Mouse (Mus musculus) small intestine, adult 2 months (tissue): Measurements from ENCODE around the gene Hfm1. TPM values are rescaled to one million over a fixed set of nuclear protein-coding genes. Genes with fewer than 3 reads are reported as not detected.

Source experiments
- H3K27ac ChIP-seq: fragments of 200-500 bp; 2 replicates; pipeline ENCODE4 v1.5.1; 2012; ENCODE audit warnings: low read depth, low read length, control low read depth, inconsistent platforms; ENCODE audit not compliant: insufficient read depth
- H3K27me3 ChIP-seq: fragments of 200-500 bp; 2 replicates; pipeline ENCODE4 v1.6.1; 2012; ENCODE audit warnings: mild to moderate bottlenecking, moderate library complexity, low read length, inconsistent platforms; ENCODE audit not compliant: control insufficient read depth, insufficient read depth
- H3K36me3 ChIP-seq: fragments of 200-500 bp; 2 replicates; pipeline ENCODE4 v1.6.1; 2012; ENCODE audit warnings: mild to moderate bottlenecking, low read length, control low read depth, inconsistent platforms; ENCODE audit not compliant: control insufficient read depth, insufficient read depth
- H3K4me1 ChIP-seq: fragments of 200-500 bp; 2 replicates; pipeline ENCODE4 v1.6.1; 2012; ENCODE audit warnings: low read length, inconsistent platforms, mixed read lengths; ENCODE audit not compliant: control insufficient read depth, insufficient read depth, insufficient read length
- H3K4me3 ChIP-seq: fragments of 200-500 bp; 2 replicates; pipeline ENCODE4 v1.5.1; 2012; ENCODE audit warnings: low read depth, mild to moderate bottlenecking, control low read depth, inconsistent platforms, low read length, moderate library complexity
- CTCF ChIP-seq: fragments of 200-500 bp; IDR thresholded peaks from 2 replicates; pipeline ENCODE4 v1.5.1; 2012; ENCODE audit warnings: low read depth, mild to moderate bottlenecking, control low read depth, inconsistent platforms, low read length, moderate library complexity, mixed read lengths; ENCODE audit not compliant: insufficient replicate concordance, insufficient read length; ENCODE audit errors: extremely low read depth
- POLR2A ChIP-seq: fragments of 200-500 bp; IDR thresholded peaks from 2 replicates; pipeline ENCODE4 v1.6.1; 2012; ENCODE audit warnings: low read depth, mild to moderate bottlenecking, control low read depth, inconsistent platforms, low read length, moderate library complexity
- WGBS: fragments of 180-500 bp; shearing (Covaris S2); methylation state at CpG from one replicate; pipeline ENCODE4 v1.1.7; 2018; 5-methylcytosine and 5-hydroxymethylcytosine counted together
- polyA plus RNA-seq: library from polyadenylated mRNA; depleted of rRNA; stranded (reverse); fragments of >200 nt; gene quantifications from 2 replicates; pipeline ENCODE4 v1.2.3, GENCODE M21; 2012; rRNA removed

Gene Hfm1
- polyA plus RNA-seq, 1 experiment = not detected

- no peaks in the 10 kb centered on the region for H3K36me3 ChIP-seq
- H3K4me3 ChIP-seq = no peak overlapping the region
- 29% methylated on average over 9 of the region's 9 CpGs for whole genome bisulfite sequencing
- TF ChIP-seq CTCF (no peak), POLR2A (no peak)
- no peak overlapping the region for H3K27ac ChIP-seq
- no peaks in the 10 kb centered on the region for H3K27me3 ChIP-seq
- no peaks in the 10 kb centered on the region for H3K4me1 ChIP-seq
Measured at GRCm38 (mm10) chr5:106801215-106801863, 124.8 kb downstream of the Hfm1 start.

- Histone ChIP-seq H3K4me3 (no peak overlapping the region), H3K4me1 (no peaks in the 10 kb centered on the region), H3K27me3 (no peaks in the 10 kb centered on the region), H3K36me3 (no peaks in the 10 kb centered on the region), H3K27ac (no peak overlapping the region)
- TF ChIP-seq POLR2A (no peak), CTCF (no peak)
- 70% methylated on average over 5 of the region's 5 CpGs for WGBS
Measured at GRCm38 (mm10) chr5:106797896-106798295, 128.2 kb downstream of the Hfm1 start.

GRCm38 (mm10) chr5:106791241-106791572 is 134.9 kb downstream of the Hfm1 start:
- H3K36me3 ChIP-seq = no peaks in the 10 kb centered on the region
- 9% methylated on average over 6 of the region's 6 CpGs for WGBS
- no peaks in the 10 kb centered on the region for H3K27me3 ChIP-seq
- no peak overlapping the region for H3K4me3 ChIP-seq
- no peak overlapping the region for H3K27ac ChIP-seq
- TF ChIP-seq POLR2A (no peak), CTCF (peak; percentile 27; the same call in 1 of the 2 replicates)
- H3K4me1 ChIP-seq = no peaks in the 10 kb centered on the region

GRCm38 (mm10) chr5:106790496-106791240 is 135.5 kb downstream of the Hfm1 start:
- 17% methylated on average over 5 of the region's 5 CpGs for WGBS
- no peaks in the 10 kb centered on the region for H3K36me3 ChIP-seq
- H3K27me3 ChIP-seq = no peaks in the 10 kb centered on the region
- TF ChIP-seq POLR2A (no peak), CTCF (no peak)
- H3K4me3 ChIP-seq = no peak overlapping the region
- no peaks in the 10 kb centered on the region for H3K4me1 ChIP-seq
- H3K27ac ChIP-seq = no peak overlapping the region

Other genes starting within 250 kb of the Hfm1 start
- 1.3 and 3.3 TPM in 2 replicates for gene Zfp644, start 229.0 kb downstream of the Hfm1 start, polyA plus RNA-seq
- gene Cdc7, start 38.0 kb upstream of the Hfm1 start, polyA plus RNA-seq = 1.5 and 1.9 TPM in 2 replicates